Mouse (Mus musculus) stomach, embryonic 16.5 days (tissue): ENCODE data around the gene Exosc5. TPM values are rescaled to one million over a fixed set of nuclear protein-coding genes. Genes with fewer than 3 reads are reported as not detected.

ENCODE experiments used
- ATAC-seq: fragments of 200-750 bp; cut with Nextera tagmentation; 2 replicates; pipeline ENCODE4 v1.8.0; 2017; ENCODE audit warnings: moderate number of reproducible peaks, moderate TSS enrichment; ENCODE audit not compliant: insufficient read depth, low FRiP score
- H3K27ac ChIP-seq: fragments of 300-500 bp; sonication (generic); 2 replicates; pipeline ENCODE4 v1.5.1; 2014; ENCODE audit warnings: low read length
- H3K27me3 ChIP-seq: fragments of 300-500 bp; sonication (generic); 2 replicates; pipeline ENCODE4 v1.6.1; 2014; ENCODE audit warnings: low read length, control low read depth, mixed read lengths; ENCODE audit not compliant: control insufficient read depth, insufficient read depth
- H3K36me3 ChIP-seq: fragments of 300-500 bp; sonication (generic); 2 replicates; pipeline ENCODE4 v1.6.1; 2014; ENCODE audit warnings: low read length; ENCODE audit not compliant: control insufficient read depth, insufficient read depth
- H3K4me1 ChIP-seq: fragments of 300-500 bp; sonication (generic); 2 replicates; pipeline ENCODE4 v1.6.1; 2014; ENCODE audit warnings: low read length, control low read depth, mixed read lengths; ENCODE audit not compliant: control insufficient read depth, insufficient read depth
- H3K4me2 ChIP-seq: fragments of 300-500 bp; sonication (generic); 2 replicates; pipeline ENCODE4 v1.6.1; 2014; ENCODE audit warnings: low read depth, low read length, mixed read lengths
- H3K4me3 ChIP-seq: fragments of 300-500 bp; sonication (generic); replicated peaks from 2 replicates; pipeline ENCODE4 v1.5.1; 2014; ENCODE audit warnings: mild to moderate bottlenecking, low read length
- H3K9ac ChIP-seq: fragments of 300-500 bp; sonication (generic); 2 replicates; pipeline ENCODE4 v1.6.1; 2014; ENCODE audit warnings: low read length
- H3K9me3 ChIP-seq: fragments of 300-500 bp; sonication (generic); replicated peaks from 2 replicates; pipeline ENCODE4 v1.6.1; 2016; ENCODE audit warnings: low read length, control low read depth; ENCODE audit not compliant: control insufficient read depth
- WGBS: fragments of 180-500 bp; shearing (Covaris S2); extraction: QIAGEN DNeasy Blood & Tissue Kit; methylation state at CpG from one replicate; pipeline ENCODE4 v1.1.7; 2014; 5-methylcytosine and 5-hydroxymethylcytosine counted together
- polyA plus RNA-seq: library from polyadenylated mRNA; unstranded; fragments of >200 nt; fragmentation: Nextera tagmentation; extraction: Ambion mirVana; gene quantifications from 2 replicates; pipeline ENCODE4 v1.2.1, GENCODE M21; 2015

Gene Exosc5
- 70.0 and 73.0 TPM in 2 replicates for polyA plus RNA-seq

DNA sequence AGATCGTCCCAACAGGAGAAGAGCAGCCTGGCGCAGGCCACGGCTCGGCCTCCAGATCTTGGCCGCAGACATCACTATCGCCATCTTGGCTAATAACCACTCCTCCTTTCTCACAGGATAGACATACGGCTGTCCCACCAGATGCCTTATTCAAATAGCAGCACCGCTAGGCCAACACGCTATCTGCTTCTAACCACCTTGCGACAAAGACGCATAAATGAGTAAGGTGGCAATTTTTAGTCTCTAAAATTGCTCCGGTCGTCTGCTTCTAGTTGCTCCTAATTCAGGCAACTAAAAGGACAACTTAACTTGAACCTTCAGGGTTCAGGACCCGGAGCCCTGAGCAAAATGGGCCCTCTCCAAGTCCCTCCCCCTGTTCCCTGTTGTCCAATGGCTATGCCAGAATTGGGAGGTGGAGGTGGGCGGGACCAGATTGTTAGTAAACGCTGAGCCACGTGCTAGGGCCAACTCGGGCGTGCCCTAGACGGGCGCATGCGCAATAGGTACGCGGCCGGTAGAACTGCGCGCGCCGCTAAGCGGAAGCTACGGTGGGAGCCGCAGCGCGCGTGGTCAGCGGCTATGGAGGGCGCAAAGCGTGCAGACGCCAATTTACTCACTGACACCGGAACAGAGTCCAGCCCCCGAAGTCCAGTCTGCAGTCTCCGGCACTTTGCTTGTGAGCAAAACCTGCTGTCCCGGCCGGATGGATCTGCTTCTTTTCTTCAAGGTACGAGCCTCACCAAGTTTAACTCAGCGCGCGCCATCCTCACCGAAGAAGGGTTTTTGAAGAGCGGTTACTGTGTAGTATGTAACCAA, at the start of gene Exosc5, which contains the start of gene Bckdha:
TSS of gene Exosc5 (plus strand) at position 508 of the 816 bp plus-strand sequence.
TSS of gene Bckdha (minus strand) at position 325 of the 816 bp plus-strand sequence.
- Histone ChIP-seq H3K27ac (peak within 1 kb of the TSS; percentile 87), H3K4me2 (peak within 1 kb of the TSS; percentile 79), H3K4me1 (peaks cover 15% of the 10 kb centered on the region; the same call in 1 of the 2 replicates), H3K36me3 (no peaks in the 10 kb centered on the region), H3K9ac (peak within 1 kb of the TSS; percentile 81), H3K9me3 (no peaks in the 10 kb centered on the region), H3K27me3 (no peaks in the 10 kb centered on the region), H3K4me3 (peak within 1 kb of the TSS; percentile 74)
- WGBS: under 1% methylated on average over 50 of the region's 50 CpGs
- ATAC-seq: peak; percentile 99

- Histone ChIP-seq H3K36me3 (no peaks in the 10 kb centered on the region), H3K4me1 (no peaks in the 10 kb centered on the region), H3K27ac (no peak overlapping the region), H3K9me3 (peaks cover 2% of the 10 kb centered on the region; the same call in 1 of the 2 replicates), H3K4me2 (no peak overlapping the region), H3K27me3 (no peaks in the 10 kb centered on the region), H3K9ac (no peak overlapping the region), H3K4me3 (no peak overlapping the region)
- 40% methylated on average over 6 of the region's 6 CpGs for WGBS
- ATAC-seq: no peak
These were observed 48.9 kb upstream of the Exosc5 start for GRCm38 (mm10) chr7:25610056-25610455.

GRCm38 (mm10) chr7:25611501-25611900, 47.5 kb upstream of the Exosc5 start:
- Histone ChIP-seq H3K4me3 (no peak overlapping the region), H3K4me2 (no peak overlapping the region), H3K9ac (no peak overlapping the region), H3K9me3 (peaks cover 2% of the 10 kb centered on the region; the same call in 1 of the 2 replicates), H3K27me3 (no peaks in the 10 kb centered on the region), H3K27ac (no peak overlapping the region), H3K4me1 (no peaks in the 10 kb centered on the region), H3K36me3 (no peaks in the 10 kb centered on the region)
- WGBS: 40% methylated on average over 7 of the region's 7 CpGs
- ATAC-seq: no peak

DNA sequence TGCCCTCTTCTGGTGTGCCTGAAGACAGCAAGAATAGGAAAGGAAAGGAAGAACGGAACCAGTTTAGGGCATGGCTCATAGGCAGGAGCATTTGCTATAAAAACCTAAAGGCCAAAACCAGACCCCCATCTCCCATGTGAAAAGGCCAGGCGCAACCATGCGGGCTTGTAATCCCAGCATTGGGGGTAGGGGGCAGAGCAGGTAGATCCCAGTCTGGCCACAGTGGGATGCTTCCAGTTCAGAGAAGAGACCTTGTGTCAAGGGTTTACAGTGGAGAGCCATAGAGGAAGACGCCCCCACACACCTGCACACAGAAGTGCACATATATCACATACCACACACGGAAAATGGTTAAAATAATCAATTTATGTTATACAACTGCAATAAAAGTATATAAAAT, 44.9 kb upstream of the Exosc5 start:
- Histone ChIP-seq H3K9me3 (no peaks in the 10 kb centered on the region), H3K4me3 (no peak overlapping the region), H3K36me3 (no peaks in the 10 kb centered on the region), H3K27ac (no peak overlapping the region), H3K27me3 (no peaks in the 10 kb centered on the region), H3K9ac (no peak overlapping the region), H3K4me2 (no peak overlapping the region), H3K4me1 (no peaks in the 10 kb centered on the region)
- WGBS: 88% methylated on average over 5 of the region's 5 CpGs
- ATAC-seq: no peak

GRCm38 (mm10) chr7:25614831-25615705, 43.9 kb upstream of the Exosc5 start:
- H3K4me3 ChIP-seq: no peak overlapping the region
- H3K9me3 ChIP-seq: no peaks in the 10 kb centered on the region
- no peak for ATAC-seq
- WGBS: 70% methylated on average over 21 of the region's 21 CpGs
- H3K27me3 ChIP-seq: no peaks in the 10 kb centered on the region
- H3K36me3 ChIP-seq: no peaks in the 10 kb centered on the region
- H3K4me2 ChIP-seq: no peak overlapping the region
- no peak overlapping the region for H3K9ac ChIP-seq
- no peaks in the 10 kb centered on the region for H3K4me1 ChIP-seq
- no peak overlapping the region for H3K27ac ChIP-seq

GRCm38 (mm10) chr7:25615706-25616011, 43.3 kb upstream of the Exosc5 start, which contains the start of gene Erich4:
TSS of gene Erich4 (minus strand) at chr7:25615892.
- H3K4me2 ChIP-seq: no peak within 1 kb of the TSS
- no peak within 1 kb of the TSS for H3K27ac ChIP-seq
- H3K9me3 ChIP-seq: no peaks in the 10 kb centered on the region
- ATAC-seq: no peak
- WGBS: 74% methylated on average over 5 of the region's 5 CpGs
- H3K9ac ChIP-seq: no peak within 1 kb of the TSS
- H3K4me3 ChIP-seq: no peak within 1 kb of the TSS
- no peaks in the 10 kb centered on the region for H3K27me3 ChIP-seq
- no peaks in the 10 kb centered on the region for H3K36me3 ChIP-seq
- no peaks in the 10 kb centered on the region for H3K4me1 ChIP-seq

GRCm38 (mm10) chr7:25617376-25618160, 41.4 kb upstream of the Exosc5 start:
- Histone ChIP-seq H3K9me3 (no peaks in the 10 kb centered on the region), H3K27ac (no peak overlapping the region), H3K4me3 (no peak overlapping the region), H3K9ac (no peak overlapping the region), H3K36me3 (no peaks in the 10 kb centered on the region), H3K4me2 (no peak overlapping the region), H3K27me3 (no peaks in the 10 kb centered on the region), H3K4me1 (no peaks in the 10 kb centered on the region)
- ATAC-seq: no peak
- WGBS: 79% methylated on average over 10 of the region's 10 CpGs

DNA sequence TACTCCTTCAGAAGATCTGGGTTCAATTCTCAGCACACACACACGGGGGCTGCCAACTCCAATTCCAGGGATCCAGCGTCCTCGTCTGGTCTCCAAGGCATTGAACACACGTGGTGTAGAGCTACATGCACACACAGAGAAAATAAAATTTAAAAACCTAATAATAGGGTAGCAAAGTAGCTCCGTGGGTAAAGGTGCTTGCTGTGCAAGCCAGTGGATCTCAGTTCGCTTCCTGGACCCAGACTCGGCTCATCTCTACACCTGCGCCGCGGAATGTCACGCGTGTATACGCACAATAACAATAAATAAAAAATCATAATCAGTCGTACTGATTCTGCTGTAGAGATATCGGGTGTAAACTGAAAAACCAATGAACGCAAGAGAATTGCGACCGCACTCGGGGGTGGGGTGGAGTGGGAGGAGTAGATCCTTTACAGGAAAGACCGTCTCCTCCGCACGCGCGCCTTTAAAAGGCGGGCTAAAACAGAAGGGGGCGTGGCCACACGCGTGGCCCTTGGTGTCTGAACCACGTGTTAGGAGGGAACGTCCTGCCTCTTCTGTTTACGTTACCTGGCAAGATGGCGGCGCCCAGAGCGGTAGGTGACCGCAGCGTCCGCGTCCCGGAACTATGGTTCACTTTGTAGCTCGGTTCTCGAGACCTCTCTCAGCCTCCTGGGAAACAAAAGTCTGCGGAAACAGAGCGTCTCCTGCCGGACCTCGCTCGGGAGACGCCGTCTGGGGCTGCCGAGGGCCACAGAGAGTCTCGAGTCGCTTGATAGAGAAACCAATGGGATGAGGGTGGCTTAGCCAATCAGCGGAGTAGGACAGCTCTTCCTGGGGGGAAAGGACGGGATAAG, 39.9 kb upstream of the Exosc5 start, which contains the start of gene Dmac2:
TSS of gene Dmac2 (plus strand) at position 550 of the 857 bp plus-strand sequence.
- Histone ChIP-seq H3K4me2 (peak within 1 kb of the TSS; percentile 78), H3K4me3 (peak within 1 kb of the TSS; percentile 80), H3K27me3 (no peaks in the 10 kb centered on the region), H3K4me1 (no peaks in the 10 kb centered on the region), H3K27ac (peak within 1 kb of the TSS; percentile 58; the same call in 1 of the 2 replicates), H3K9ac (peak within 1 kb of the TSS; percentile 78), H3K9me3 (no peaks in the 10 kb centered on the region), H3K36me3 (no peaks in the 10 kb centered on the region)
- under 1% methylated on average over 53 of the region's 53 CpGs for WGBS
- ATAC-seq: peak; percentile 94
